Mouse (Mus musculus) thymus, postnatal 10 days (tissue): ENCODE results near the gene Prph2.

ENCODE experiments used
- DNase-seq, 2 experiments: peaks; one replicate each; pipeline ENCODE4 v3.0.0; 2021; ENCODE audit warnings: low spot score in 2 of 2

Gene Prph2

DNA sequence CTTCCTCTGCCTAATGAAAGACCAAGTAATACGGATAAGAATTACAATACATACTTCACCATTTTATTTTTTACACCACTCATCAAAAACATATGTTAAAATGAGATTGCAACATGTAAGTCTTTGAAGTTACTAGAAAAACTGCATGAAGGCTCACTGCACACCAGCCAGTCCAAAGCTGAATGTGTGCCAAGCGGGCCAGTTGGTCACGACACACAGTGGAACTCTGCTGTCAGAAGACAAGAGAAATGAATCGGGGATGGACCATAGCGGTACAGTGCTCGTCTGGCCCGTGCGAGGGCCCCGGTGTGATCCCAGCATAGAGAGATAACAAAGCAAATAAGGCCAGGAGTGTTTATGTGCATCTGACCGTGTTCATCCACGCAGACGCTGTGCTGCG, 52.9 kb downstream of the Prph2 start:
- DNase-seq = no peak

DNA sequence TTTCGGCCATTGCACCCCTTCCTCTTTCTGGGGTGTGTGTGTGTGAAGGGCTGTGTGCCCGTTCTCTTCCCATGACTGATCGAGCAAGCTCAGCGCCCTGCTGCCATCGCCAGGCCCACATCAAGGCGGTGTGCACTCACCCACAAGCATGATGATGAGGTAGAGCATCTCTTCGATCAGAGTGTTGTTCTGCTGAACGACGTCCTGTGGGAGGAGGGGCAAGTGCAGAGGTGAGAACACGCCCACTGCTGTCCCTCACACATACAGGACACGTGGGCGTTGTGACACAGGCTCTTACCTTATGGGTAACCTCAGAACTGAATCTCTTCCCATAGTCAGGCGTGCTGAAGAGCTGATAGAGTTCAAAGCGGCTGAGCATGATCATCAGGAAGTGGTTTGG, 56.6 kb downstream of the Prph2 start:
- no peak for DNase-seq

DNA sequence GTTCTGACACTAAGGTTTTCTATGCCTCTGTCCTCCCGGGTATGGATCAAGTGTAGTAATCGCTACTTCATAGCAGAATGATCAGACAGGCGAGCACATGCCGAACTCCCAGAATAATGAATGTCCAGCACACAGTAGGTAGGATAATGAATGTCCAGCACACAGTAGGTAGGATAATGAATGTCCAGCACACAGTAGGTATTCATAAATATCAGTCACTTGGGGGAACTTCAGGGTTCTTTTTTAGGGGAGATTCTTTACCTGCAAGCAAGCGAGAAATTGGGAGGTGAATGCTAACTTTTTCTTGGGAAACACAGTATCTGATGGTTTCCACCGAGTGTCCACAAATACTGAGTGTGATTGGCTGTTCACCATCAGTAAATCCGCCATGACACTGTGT, 62.3 kb downstream of the Prph2 start:
- no peak for DNase-seq
